Mouse (Mus musculus): ENCODE results near the gene Mthfr. TPM values are rescaled to one million over a fixed set of nuclear protein-coding genes. Genes with fewer than 3 reads are reported as not detected.

The Mthfr gene
- 10 to 100 TPM in 1 of 2 experiments, 1 to 10 TPM in 1; 9.2 to 13.1 TPM for total RNA-seq (2021)

DNA sequence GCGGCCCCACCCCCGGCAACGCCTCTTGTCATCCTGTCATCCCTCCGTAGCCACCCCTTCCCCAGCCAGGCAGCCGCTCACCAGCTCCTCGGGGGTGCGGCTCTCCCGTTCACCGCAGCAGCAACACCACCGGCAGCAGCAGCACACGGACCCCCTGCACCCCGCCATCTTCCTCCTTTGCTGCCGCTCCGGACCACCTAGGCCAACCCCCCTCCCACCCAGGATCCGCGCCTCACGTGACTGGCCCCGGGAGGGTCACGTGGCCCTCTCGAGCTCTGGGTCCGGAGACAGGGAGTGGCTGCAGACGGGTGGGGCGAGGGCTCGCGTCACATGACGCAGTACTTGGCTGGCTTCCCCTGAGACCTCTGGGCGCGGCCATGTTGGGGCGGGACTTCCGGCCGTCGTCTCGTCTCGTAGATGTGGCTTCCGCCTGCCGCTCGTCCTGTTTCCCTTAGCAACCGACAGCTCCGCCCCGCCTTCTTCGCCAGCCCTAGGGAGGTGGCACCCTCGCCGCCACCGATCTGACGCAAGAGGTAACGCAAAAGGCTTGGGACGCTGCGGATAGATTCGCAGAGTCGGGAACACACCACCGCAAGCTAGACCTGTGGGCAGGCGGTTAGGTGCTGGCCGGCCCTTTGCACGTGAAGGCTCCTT is at the start of gene Mthfr, which contains the start of gene Clcn6:
Gene Mthfr (plus strand): TSS at position 478 of the 654 bp plus-strand sequence.
Gene Clcn6 (minus strand): TSS at position 222 of the 654 bp plus-strand sequence.
- intact Hi-C loops (cut with DNase I), result no loop called here
- DNase-seq, result peak; percentile 100

GRCm38 (mm10) chr4:147993571-147994095 is 45.2 kb upstream of the Mthfr start:
- intact Hi-C loops (cut with DNase I), result no loop called here

DNA sequence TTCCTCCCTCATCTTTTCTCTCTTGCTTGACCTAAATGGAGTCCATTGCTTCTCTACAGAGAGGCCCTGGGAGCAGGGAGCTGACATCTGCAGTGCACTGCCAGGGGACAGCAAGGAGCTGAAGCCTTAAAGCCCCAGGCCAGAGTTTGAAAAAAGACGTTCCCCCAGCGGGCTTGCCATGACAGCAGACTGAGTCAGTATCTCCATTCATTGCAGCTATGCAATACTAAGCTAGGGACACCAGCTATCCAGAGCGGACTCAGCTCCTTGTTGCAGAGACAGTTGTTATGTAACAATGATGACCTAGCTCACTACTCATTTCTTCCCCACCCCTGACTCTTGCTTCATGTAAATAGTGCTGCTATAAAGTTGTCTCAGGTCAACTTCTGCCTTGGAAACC is 43.6 kb upstream of the Mthfr start:
- DNase-seq, result no peak
- intact Hi-C loops (cut with DNase I), result no loop called here

More at GRCm38 (mm10) chr4:147993571-147994095, 45.2 kb upstream of the Mthfr start:
- no peak for DNase-seq

DNA sequence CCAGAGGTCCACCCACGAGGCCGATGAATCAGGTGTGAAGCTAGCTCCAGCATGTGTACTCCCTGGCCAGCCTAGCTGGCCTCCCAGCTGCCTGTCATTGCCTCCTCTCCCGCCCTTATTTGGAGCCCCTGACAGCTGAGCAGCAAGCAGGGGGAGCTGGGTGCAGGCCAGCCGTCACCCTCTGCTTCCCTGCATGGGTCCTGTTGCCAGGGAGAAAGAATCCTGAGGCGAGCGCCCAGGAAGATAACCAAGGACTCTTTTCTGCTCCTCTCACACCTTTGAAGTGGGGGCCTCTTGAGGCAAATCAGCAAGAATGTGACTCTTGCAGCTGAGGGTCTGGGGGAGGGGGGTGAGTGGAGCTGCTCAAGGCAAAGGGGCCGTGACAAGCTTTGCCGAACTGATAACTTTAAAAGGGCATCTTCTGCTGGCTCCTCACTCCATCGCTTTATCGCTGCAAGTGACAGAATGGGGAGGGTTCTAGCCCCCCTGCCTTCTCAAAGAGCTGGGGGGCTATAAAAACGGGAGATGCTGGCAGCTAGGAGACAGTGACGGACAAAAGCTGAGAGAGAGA is 38.6 kb upstream of the Mthfr start, which contains the start of gene Nppa:
Gene Nppa (plus strand): TSS at position 521 of the 571 bp plus-strand sequence.
- no peak for DNase-seq
- intact Hi-C loops (cut with DNase I), result no loop called here

DNA sequence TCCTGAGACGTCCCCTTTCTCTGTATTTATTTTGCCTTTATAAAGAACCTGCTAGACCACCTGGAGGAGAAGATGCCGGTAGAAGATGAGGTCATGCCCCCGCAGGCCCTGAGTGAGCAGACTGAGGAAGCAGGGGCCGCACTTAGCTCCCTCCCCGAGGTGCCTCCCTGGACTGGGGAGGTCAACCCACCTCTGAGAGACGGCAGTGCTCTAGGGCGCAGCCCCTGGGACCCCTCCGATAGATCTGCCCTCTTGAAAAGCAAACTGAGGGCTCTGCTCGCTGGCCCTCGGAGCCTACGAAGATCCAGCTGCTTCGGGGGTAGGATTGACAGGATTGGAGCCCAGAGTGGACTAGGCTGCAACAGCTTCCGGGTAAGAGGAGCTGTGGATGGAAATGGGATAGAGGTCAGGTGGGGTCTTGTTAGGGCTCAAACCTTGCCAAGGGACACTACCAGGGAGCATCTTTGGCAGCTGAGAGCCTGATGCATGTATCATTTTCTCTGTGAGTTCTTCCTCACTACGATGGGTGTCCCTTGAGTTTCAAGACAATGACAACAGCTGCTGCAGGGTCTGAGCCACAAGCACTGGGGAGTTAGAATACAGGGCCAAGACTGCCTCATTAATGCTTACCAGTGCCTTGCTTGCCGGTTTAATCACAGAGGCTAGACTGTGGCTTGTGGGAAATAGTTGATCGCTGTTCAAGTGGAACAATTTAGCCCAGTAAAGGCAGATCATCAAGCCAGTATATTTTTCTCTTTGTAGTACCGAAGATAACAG is 37.7 kb upstream of the Mthfr start:
- DNase-seq, result no peak
- intact Hi-C loops (cut with DNase I), result no loop called here

- DNase-seq, result no peak
- intact Hi-C loops (cut with DNase I), result no loop called here
Observed at GRCm38 (mm10) chr4:148001866-148002265, 37.0 kb upstream of the Mthfr start.

DNA sequence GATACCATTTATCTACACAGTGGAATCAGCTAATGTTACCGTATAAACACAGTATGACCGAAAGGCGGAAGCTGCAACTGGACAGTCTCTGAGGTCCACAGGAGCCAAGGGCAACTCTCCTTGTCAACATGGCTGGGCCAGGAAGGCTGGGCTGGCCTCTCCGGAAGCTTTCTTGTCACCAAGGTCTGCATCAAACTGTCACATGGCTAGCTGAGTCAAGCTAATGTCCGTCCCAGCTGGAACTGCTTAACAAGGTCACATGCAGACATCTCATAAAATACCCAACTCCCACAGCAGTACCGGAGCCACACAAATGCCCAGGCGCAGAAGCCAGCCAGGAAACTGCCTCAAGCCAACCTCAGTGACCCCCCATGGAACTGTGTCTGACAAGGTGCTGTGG is 34.5 kb upstream of the Mthfr start:
- DNase-seq, result no peak
- intact Hi-C loops (cut with DNase I), result no loop called here

GRCm38 (mm10) chr4:148008412-148008811 is 30.5 kb upstream of the Mthfr start:
- DNase-seq, result peak; percentile 53 to 66
- intact Hi-C loops (cut with DNase I), result loop anchor here (2.0 kb wide), 1 partner anchor 90 kb away; no protein-coding TSS in a partner anchor

- DNase-seq, result no peak
- intact Hi-C loops (cut with DNase I), result loop anchor here (2.0 kb wide), 1 partner anchor 91 kb away; no protein-coding TSS in a partner anchor
Observed at GRCm38 (mm10) chr4:148009641-148010040, 29.2 kb upstream of the Mthfr start.

- DNase-seq, result no peak
- intact Hi-C loops (cut with DNase I), result no loop called here
Observed at GRCm38 (mm10) chr4:148011332-148011731, 27.5 kb upstream of the Mthfr start.

DNA sequence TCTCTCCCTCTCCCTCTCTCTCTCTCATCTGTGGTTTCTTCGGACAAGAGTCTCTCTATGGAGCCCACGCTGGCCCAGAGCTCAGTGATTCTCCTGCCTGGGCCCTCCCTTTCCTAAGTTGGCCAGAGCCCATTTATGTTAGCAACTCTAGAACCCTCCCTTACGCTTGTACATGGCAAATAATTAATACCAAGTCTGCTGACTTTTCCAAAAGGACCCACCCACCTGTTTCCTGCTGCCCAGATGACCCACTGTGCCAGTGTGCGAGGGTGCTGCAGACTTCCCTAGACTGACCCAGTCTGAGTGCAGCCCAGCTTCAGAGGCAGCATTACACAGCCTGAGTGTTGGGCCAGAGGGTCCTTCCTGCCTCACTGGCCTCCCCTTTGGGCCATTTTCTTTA is 26.7 kb upstream of the Mthfr start:
- intact Hi-C loops (cut with DNase I), result no loop called here
- DNase-seq, result no peak

- intact Hi-C loops (cut with DNase I), result no loop called here
- DNase-seq, result no peak
Observed at GRCm38 (mm10) chr4:148015418-148015817, 23.5 kb upstream of the Mthfr start.

DNA sequence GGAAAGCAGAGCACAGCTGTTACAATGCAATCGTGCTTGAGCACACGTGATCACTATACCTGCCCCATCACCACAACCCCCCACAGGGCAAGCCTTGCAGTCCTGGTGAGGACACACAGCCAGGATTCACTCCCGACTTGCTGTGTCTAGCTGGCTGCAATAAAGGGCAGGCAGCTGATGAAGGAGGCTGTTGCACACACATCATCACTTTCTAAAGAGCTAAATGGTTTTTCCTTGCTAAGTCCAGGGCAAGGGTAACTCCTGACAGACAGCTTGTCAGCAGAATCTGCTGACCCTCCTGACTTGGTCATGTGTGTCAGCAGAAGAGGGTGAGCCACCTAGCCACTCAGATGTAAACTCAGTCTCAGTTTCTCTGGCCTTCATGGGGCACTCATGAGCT is 21.9 kb upstream of the Mthfr start:
- intact Hi-C loops (cut with DNase I), result no loop called here
- no peak for DNase-seq

DNA sequence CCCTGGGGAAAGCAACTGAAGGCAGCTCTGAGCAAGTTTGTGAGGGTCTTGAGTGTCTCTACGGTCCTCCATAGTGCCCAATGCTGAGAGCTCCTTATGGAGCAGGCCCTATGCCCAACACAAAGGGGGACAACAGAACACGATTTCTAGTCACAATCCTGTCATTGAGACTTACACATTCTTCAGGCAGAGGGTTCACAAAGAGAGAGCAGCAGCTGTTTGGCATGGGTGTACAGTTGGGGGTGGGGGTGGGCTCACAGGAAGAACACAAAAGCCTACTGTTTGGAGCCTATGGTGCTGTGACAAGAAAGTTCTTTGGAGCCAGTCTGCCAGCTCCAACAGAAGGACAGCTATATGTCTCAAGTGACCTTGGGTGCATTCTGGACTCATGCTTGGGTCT is 20.5 kb upstream of the Mthfr start:
- DNase-seq, result no peak
- intact Hi-C loops (cut with DNase I), result no loop called here

DNA sequence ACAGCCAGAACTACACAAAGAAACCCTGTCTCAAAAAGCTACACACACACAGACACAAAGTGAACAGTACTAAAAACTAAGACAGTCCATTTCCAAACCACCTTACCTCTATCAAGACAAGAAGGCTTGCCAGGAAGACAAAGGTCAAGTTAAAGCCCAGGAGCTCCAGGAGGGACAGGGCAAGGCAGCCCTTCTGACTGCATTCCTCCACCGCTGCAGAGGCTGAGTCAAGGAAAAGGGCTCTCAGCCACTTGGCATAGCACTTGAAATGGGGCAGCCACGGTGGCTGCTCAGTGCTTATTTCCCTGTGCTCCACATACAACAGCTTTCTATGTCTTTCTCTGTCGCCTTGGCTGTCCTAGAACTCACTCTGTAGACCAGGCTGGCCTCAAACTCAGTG is 14.9 kb upstream of the Mthfr start:
- intact Hi-C loops (cut with DNase I), result no loop called here
- no peak for DNase-seq

- DNase-seq, result no peak
- intact Hi-C loops (cut with DNase I), result no loop called here
Observed at GRCm38 (mm10) chr4:148029297-148029696, 9.6 kb upstream of the Mthfr start.

DNA sequence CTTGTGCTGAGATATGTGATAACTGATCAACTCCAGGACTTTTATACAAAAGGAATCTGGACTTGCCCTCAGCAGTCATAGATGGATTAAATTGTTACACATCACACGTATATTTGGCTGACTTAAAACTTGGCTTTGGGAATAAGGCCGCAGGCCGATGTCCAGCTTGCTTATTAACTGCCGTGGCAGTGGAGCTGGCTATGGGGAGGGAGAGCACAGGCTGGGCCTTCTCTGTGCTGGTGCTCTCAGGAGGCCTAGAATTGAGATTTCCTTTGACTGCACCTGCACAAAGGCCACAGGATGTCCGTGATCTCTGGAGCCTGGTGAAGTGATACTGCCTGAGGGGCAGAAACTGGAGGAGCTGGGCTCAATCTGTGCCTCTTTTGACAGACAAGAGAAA is 8.4 kb upstream of the Mthfr start:
- intact Hi-C loops (cut with DNase I), result no loop called here
- no peak for DNase-seq

DNA sequence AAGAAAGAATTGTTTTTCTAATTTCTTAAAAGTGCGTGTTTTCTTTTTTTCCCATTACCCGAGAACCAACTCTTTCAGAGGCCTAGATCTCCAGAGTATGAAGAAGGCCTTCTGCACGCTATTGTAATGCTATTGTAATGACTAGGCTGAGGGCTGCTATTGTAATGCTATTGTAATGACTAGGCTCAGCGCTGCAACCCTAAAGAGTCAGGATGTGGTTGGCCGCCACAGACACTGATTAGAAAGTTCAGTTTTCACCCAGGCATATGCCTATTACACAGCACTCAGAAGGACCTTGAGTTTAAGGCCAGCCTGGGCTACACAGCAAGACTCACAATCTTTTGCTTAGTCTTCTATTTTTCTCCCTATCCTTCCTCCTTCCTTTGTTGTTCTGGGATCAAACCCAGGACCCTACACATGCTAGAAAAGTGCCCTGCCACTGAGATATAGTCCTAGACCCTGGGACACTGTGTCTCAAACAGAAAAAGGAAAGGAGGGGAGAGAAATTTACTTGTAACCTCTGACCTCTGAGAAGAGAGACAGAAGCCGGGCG is 4.9 kb upstream of the Mthfr start:
- intact Hi-C loops (cut with DNase I), result no loop called here

GRCm38 (mm10) chr4:148035440-148035839 is 3.4 kb upstream of the Mthfr start:
- no peak for DNase-seq
- intact Hi-C loops (cut with DNase I), result no loop called here

More for the DNA sequence above, 4.9 kb upstream of the Mthfr start:
- DNase-seq, result no peak

DNA sequence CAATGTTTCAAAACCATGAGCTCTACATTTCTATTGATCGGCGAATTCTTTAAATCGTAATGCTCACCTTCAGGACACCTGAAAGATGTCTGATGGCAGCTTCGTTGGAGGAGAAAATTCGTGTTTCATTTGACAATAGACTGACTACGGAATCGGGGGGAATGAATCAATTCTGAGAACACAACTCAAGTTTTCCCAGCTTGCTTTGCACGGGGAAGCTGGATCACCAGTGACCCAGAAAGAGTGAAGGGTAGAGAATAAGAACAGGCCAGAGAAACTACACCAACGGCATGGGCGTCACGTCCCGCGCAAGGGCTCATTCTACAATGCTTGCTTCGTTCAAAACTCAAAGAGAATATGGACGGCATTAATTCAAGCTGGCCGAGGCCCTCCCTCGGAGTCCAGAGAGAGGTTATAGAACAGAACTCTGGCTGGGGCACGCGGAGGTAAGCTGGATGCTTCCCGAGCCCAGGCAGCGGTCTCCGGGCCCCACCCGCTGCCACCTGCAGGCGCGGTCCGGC is 738 bp upstream of the Mthfr start:
- intact Hi-C loops (cut with DNase I), result no loop called here
- DNase-seq, result no peak

Data from heart, postnatal 36 days (tissue).